Mouse (Mus musculus): ENCODE data around the gene Kmt5a.

The Kmt5a gene

DNA sequence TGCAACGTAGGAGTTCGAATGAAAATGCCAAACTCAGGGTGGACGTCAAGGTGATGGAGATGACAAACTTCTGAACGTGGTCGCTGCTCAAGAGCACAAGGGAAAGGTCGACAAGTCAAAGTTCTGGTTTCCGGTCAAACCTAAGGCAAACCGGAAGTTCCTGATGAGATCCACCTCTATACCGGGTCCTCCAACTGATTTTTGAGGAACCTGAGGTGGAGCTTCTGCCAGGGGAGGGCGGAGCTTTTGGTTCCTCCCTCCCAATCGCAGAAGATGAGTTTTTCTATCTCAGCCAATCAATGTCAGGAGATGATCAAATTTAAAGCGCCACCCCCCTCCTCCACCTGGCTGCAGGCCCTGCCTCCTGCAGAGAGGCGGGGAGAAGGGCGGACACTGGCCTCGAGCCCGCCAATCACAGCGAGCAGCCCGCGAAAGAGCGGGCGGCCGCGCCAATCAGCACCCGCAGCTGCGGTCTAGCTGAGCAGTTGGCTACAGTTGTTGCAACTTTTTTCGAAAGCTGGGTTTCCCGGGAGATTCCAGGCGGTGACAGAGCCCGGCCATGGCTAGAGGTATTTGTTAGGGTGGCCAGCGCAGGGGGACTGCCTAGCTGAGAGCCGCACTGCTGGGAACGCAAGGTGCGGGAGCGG lies at the start of gene Kmt5a:
TSS of gene Kmt5a (plus strand) at position 484 of the 647 bp plus-strand sequence.
- CTCF ChIA-PET: no interaction called here

DNA sequence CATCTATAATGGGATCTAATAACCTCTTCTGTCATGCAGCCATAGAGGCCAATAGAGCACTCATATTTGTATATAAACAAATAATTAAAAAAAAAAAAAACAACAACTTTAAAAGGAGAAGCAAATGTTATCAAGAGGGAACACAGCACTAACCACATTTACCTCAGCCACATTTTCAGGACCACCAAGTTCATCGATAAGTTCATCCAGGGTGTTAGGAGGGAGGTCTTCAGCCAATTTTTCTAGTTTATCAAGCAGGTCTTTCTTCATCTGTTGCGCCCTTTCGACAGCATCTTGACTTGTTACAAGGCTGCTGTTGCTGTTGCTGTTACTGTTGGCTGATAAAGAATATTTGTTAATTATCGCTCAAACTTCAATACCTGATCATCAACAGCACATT lies 47.3 kb upstream of the Kmt5a start:
- CTCF ChIA-PET: no interaction called here

DNA sequence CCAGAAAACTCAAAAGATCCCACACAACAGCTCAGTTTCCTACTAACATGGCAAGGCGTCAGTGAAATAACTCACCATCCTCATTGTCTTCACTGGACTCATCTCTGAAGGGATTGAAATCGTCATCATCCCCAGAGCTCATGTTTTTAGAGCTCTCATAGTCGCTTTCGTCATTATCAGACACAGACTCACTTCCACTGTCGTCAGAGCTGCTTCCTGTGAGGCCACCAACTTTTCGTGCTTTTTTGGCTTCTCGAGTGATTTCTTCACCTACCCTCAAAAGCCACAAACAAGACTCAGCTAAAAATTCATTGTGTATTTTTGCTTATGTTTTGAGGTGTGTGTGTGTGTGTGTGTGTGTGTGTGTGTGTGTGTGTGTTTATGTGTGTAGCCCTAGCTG lies 46.0 kb upstream of the Kmt5a start:
- CTCF ChIA-PET: no interaction called here

DNA sequence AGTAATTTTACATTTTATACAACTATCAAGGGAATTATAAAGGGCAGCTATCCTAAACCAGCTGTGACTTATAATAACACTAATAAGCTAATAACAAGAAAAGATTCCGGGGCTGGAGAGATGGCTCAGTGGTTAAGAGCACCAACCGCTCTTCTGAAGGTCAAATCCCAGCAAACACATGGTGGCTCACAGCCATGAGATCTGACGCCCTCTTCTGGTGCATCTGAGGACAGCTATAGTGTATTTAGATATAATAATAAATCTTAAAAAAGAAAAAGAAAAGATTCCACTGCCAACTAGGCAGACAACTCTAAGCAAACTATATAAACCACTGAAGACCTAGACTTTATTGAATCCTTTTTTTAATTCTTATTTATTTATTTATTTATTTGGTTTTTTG lies 28.9 kb upstream of the Kmt5a start:
- CTCF ChIA-PET: no interaction called here

DNA sequence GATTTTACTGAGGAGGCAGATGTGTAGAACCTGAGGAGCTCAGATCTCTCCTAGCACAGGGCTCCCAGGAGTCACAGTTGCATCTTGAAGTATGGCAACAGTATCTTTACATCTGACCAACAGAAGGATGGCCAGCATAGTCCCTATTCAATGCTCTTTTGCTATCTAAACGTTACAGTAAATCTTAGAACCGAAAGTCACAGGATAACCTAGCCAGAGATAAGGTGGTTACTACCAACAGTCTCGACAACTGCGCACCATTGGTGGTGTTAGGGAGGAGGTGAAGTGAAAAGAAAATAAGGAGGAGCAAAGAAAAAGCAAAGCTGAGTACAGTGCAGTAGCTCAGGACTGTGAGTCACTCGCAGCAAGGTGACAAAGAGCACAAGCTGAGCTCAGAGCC lies 27.6 kb upstream of the Kmt5a start:
- CTCF ChIA-PET: interaction anchor here (0.7 kb wide), 1 partner anchor 127 kb away, joined by 7 read pairs; no protein-coding TSS in a partner anchor

DNA sequence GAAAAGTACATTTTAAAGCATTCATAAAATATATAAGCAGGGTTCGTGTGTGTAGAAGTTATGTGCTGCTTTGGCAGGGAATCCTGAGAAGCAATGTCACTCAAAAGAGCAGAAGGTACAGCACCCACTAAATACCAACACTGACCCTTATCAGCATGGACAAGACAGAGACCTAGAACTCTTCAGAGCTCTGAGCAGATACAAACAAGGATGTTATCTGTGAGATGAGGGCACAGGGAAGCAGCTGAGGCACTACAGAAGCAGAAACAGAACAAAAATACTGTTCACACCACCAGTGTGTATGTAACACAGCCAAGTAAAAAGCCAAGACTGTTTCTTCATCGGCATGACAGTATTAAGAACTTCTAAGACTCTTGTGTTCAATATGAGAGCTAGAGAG lies 20.8 kb upstream of the Kmt5a start:
- CTCF ChIA-PET: no interaction called here

DNA sequence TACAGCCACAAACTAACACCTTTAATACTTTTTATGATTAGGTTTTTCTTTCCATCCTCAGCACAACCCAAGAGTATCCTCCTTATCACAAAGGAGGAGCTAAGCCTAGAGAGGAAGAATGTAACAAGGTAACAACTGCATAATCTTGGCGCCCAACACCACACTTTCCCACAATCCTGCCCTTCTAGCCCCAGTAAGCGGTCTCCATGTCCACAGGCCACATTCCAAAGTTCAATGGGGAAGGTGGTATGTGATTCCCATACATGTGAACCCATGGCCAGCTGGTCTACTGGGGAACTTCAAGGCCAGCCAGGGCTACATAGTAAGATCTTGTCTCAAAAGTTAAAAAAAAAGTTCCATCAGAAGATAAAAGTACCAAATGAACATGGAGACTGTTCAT lies 17.9 kb upstream of the Kmt5a start:
- CTCF ChIA-PET: no interaction called here

DNA sequence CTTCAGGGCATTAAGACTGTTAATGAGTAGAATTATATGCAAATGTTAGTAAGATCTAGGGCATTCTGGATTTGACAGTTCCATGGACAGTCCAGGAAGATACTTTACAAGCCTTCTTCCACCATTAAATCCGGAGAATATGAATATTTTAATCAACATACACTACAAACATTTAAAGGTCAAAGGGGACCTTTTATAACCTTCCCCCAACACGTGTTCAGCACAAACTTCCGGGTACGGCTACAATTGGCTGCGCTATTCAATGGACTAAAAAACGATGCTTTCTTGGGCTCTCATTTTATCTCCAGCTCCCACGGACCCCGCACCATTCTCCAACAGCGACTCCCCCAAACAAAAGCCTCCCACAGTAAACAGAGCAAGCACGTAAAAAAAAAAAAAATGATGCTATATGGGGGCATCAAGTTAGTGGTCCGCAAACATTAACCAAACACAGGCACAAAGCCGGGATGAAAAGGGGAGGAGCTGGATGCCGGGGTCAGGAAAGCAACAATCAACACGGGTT lies 15.5 kb upstream of the Kmt5a start:
- CTCF ChIA-PET: interaction anchor here (0.6 to 0.7 kb wide), 4 partner anchors 59 to 796 kb away, joined by 4 to 13 read pairs (median 10); no protein-coding TSS in a partner anchor

DNA sequence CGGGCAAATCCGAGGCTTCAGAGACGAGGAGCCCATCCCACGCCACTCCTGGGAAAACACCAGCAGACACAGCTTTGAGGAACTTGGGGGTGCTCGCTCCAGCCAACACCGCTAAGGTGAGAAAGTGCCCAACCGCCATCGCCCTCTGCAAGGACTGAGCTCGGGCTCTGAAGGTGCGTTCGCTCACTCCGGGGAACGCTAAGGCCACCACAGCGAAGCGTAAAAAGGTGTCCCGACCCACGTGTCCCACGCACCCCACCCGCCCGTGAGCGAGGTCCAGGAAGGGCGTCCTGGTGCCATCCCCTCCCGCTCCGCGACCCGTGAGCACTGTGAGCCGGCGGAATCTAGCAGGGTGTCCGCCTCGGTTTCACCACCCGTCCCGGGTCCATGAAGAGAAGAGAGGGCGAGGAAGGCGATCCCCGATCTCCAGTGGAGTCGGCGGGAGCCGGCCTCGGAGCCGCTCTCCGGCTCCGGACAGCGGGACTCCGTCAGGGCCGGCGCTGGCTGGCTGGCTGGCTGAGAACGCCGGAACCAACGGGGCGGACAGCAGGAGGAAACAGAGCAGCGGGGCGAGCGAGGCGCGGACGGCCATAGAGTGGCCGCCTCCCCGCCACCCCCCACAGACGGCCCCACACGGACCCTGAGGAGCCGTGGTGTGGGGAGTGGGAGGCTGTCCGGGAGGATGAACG lies 14.9 kb upstream of the Kmt5a start:
- CTCF ChIA-PET: interaction anchor here (0.7 kb wide), 1 partner anchor 112 kb away, joined by 4 read pairs; no protein-coding TSS in a partner anchor

DNA sequence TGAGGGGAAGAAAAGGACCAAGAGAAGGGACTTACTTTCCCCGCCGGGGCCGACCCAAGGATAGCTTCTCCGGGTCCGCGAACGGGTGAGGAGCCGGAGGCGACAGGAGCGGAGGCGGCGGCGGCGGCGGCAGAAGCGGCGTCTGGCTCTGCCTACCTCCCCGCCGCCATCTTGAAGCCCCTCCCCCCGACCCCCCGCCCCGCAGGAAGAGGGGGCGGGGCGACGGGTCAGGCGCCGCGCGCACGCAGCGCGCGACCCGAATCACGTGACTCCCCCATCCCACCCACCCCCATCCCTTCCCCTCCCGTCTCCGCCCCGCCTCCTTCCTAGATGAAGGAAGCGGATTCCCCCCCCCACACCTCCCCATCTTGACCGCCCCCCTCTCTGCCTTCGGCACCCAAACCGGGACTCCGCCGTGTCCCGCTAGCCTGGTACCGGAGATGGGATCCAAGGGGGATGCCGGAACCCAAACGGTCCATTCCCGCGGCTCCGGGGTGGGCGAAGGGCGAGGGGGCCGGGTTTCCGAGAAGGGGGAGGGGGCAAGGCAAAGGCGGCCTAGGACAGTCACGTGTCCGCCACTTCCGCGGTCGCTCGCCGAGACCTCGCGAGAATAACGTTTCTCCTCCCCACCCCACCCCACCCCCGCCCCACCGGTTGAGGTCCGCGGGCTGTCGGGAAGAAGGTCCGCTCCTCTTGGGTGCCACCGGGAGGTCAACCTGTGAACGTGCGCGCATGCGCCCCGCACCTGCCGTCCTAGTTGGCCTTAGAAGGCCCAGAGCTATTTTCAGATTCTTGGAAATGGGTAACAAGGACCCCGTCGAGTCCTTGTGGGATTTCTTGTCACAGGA lies 14.1 kb upstream of the Kmt5a start, which contains the start of gene Sbno1:
TSS of gene Sbno1 (minus strand) at position 590 of the 848 bp plus-strand sequence.
- CTCF ChIA-PET: interaction anchor here (1.0 kb wide), 1 partner anchor 91 kb away, joined by 3 read pairs; no protein-coding TSS in a partner anchor

DNA sequence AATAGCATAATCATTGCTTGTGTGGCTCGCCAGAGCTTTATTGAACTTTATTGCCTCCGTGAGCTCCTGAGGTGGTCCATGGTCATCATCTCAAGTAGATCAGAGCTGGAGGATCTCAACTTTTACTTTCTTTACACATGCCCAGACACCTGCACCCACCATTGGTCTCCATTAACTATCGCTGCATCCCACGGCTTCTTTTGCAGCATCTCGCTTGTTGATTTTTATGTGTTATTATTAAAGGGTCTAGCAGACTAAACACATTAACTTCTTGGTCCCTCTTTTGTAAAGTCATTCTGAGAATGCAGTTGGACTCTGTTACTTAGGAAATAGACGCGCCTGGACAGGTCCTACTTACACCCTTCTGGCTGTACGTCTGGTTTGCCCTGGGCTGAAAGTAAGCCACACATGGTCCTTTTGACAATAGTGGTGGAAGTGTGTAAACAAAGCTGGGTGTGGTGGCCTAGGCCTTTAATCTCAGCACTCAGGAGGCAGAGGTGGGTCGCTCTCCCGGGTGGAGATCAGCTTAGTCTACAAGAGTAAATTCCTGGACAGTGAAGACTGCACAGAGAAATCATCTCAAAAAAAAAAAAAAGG lies 13.2 kb upstream of the Kmt5a start:
- CTCF ChIA-PET: interaction anchor here (0.5 to 1.0 kb wide), 2 partner anchors 44 to 90 kb away, joined by 3 read pairs; no protein-coding TSS in a partner anchor

DNA sequence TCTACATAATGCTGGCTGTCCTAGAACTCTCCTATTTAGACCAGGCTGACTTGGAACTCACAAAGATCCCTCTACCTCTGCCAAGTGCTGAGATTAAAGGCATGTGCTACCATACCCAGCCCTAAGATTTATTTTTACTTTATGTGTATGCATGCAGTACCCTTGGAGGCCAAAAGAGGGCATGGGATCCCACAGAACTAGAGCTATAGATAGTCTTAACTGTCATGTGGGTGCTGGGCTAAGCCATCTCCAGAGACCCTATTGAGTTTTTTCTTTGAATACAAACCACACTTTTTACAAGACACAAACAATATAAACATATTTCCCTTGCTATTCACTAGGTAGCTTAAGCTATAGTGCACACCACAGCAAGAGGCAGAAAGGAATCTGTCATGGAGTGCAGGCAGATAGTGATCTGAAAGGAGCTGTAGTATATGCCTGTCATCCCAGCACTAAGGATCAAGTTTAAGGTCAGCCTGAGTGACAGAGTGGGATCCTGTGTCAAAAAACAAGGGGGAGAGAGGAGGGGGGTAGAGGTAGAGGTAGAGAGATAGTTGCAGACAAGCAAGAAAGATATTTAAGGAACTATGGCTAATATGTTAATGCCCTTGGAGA lies 7.2 kb upstream of the Kmt5a start:
- CTCF ChIA-PET: interaction anchor here (0.6 to 1.3 kb wide), 3 partner anchors 55 to 106 kb away, joined by 3 to 7 read pairs (median 3); no protein-coding TSS in a partner anchor

DNA sequence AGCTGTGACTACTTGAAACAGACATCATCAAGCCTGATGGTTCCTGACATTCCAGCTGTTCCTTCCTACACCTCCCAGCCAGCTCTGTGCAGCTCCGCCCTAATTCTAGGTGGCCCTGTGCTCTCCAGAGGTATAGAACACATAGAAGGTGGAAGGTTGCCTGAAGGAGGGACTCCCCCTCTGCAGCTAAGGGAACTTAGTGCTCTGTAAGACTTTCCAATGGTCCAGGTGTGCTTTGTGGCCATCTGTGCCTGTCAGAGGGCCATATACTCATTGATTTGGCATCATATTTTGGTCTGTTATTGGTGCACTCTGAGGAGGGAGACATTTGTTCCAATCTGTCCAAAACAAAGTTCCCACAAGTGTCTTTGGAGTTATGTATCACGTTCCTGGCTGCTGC lies 6.7 kb upstream of the Kmt5a start:
- CTCF ChIA-PET: interaction anchor here (0.6 to 1.3 kb wide), 2 partner anchors 100 to 105 kb away, joined by 3 to 7 read pairs; no protein-coding TSS in a partner anchor

DNA sequence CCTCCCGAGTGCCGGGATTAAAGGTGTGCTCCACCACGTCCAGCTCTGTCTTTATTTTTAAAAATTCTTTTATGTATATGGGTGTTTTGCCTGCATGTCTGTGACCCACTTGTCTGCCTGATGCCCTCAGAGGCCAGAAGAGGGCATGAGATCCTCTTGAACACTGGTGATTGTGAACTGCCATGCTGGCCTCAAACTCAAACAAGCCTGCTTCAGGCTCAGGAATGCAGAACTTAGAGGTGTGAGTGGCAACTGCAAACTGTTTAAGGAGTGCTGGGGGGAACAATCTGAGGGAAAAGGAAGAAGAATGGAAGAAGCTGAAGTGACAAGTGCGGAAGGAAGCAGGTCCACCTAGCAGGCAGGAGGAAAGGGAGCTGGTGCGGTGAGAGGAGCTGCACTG lies 1.5 kb upstream of the Kmt5a start:
- CTCF ChIA-PET: interaction anchor here (0.6 kb wide), 1 partner anchor 58 kb away, joined by 3 read pairs; no protein-coding TSS in a partner anchor

DNA sequence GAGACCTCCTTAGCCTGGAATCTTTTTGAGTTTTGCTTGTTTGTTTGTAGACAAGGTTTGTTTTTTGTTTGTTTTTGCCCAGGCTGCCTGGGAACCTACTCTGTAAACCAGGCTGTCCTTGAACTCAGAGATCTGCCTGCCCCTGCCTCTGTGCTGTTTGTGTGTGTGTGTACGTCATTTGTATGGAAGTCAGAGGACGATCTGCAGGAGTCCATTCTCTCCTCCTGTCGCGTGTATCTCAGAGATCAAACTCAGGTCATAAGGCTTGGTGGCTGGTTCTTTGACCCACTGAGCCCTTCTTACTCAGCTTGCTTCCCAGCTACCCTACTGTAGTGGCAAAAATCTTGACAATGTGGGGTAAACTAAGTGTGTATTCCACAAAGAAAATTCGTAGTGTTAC lies 984 bp upstream of the Kmt5a start:
- CTCF ChIA-PET: no interaction called here

DNA sequence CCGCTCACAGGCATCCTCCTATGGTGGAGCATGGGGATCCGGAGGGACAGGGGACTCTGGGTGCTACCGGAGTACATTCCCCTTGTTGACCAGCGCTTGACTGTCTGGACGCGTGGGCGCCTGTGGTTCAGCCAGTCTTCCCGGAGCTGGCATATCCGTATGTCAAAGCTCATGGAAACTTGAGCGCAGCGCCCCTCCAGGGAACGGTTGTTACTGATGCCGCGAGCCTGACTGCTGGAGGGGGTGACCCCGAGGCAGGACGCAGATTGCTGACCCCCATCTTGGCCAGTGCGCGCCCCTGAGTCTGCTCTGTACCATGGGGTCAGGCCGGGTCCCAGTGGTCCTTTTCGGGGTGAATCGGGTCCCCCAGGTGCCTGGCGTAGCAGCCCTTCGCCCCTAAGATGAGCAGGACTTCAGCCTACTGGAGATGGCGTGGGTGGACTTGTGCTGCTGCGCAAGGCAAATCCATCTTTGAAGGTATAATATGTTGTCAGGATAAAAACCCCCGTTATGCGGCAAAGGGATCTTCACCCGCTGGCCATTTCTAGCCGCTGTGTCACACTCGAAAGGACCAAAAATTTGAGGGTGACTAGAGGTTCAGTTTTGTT lies 468 bp downstream of the Kmt5a start:
- CTCF ChIA-PET: no interaction called here

DNA sequence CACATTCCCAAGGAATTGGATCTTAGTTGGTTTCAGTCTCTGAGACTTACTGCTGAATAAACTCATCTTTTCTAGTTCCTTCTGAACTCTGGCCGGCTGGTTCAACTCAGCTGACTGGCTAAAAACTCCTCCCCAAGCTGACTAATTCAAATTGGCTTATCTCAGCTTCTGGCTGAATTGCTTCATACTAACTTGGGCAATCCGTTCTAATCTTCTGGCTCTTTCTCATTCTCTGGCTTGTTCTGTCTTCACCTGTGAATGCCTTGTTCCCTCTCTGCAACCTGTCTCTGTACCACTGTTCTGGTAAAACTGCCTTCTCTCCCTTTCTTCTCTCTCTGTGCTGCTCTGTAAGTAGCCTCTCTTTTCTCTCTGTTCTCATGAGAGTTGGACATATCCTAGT lies 2.9 kb downstream of the Kmt5a start:
- CTCF ChIA-PET: no interaction called here

DNA sequence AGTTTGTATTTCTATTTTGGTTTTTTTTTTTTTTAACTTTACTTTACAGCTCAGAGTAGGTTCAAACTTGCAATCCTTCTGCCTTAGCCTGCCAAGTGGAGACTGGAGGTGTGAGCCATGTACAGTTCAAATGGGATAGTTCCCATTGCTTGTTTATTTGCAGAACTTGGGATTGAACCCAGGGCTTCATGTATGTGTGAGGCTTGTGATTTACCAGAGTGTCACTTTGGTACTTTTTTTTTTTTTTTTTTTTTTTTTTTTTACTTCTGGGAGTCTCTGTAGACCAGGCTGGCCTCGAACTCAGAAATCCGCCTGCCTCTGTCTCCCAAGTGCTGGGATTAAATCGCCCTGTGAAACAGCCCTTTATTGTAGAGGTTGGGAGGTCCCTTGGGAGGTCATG lies 4.5 kb downstream of the Kmt5a start:
- CTCF ChIA-PET: interaction anchor here (0.6 kb wide), 1 partner anchor 332 kb away, joined by 3 read pairs; the partner anchor contains the start of gene Ogfod2

DNA sequence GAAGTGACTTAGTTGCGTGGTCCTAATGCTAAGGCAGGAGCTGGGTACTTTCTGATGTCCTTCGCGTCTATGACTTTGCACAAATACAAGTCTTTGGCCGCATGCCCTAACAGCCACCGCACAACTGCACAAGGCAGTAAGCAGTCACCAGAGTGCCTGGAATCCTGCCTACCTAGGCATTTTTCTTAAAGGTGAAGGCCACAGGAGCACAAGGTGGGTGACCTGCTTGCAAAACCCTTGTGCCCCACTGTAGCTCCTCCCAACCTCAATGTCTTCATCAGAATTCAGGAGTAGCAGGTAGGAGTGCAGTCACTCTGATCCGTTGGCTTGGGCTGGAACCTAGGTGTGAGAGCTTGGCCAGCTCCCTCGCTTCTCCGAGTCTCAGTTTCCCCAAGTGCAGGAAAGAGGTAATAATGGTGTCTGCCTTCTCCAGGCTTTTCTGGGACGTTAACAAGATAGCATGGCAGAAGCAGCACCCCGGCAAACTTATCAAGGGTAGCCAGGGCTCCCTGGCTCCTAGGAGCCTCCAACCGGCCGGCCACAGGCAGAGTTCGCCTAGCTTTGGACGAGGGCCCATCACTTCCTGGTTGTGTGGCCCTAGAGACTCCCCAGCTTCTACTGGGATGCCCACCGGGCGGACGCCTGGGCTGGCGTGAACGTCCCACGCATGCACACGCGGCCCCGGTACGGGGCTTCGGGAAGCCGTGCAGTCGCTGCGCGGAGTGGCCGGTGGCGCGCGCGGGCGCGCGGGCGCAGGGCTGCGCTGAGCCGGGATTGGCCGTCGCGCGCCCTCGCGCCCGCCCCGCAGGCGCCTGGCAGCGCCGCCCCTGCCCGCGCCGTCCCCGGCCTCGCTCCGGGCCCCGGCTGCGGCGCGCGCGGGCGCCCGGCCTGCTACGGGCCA lies 5.2 kb downstream of the Kmt5a start:
- CTCF ChIA-PET: interaction anchor here (0.6 kb wide), 1 partner anchor 333 kb away, joined by 3 read pairs; the partner anchor contains the start of gene Ogfod2
